Mouse (Mus musculus) liver, embryonic 12.5 days (tissue): ENCODE measurements around the gene Ptprm. TPM values are rescaled to one million over a fixed set of nuclear protein-coding genes. Genes with fewer than 3 reads are reported as not detected.

ENCODE experiments used
- ATAC-seq: fragments of 200-750 bp; cut with Nextera tagmentation; 2 replicates; pipeline ENCODE4 v1.8.0; 2017; ENCODE audit warnings: moderate number of reproducible peaks, mild to moderate bottlenecking, moderate library complexity
- H3K27ac ChIP-seq: fragments of 300-500 bp; sonication (generic); 2 replicates; pipeline ENCODE4 v1.5.1; 2016; ENCODE audit warnings: mild to moderate bottlenecking
- H3K27me3 ChIP-seq: fragments of 300-500 bp; sonication (generic); replicated peaks from 2 replicates; pipeline ENCODE4 v1.6.1; 2016; ENCODE audit warnings: mild to moderate bottlenecking, moderate library complexity
- H3K36me3 ChIP-seq: fragments of 300-500 bp; sonication (generic); 2 replicates; pipeline ENCODE4 v1.6.1; 2016; ENCODE audit warnings: mild to moderate bottlenecking, moderate library complexity
- H3K4me1 ChIP-seq: fragments of 300-500 bp; sonication (generic); 2 replicates; pipeline ENCODE4 v1.6.1; 2016
- H3K4me2 ChIP-seq: fragments of 300-500 bp; sonication (generic); 2 replicates; pipeline ENCODE4 v1.6.1; 2016; ENCODE audit warnings: mild to moderate bottlenecking, moderate library complexity
- H3K4me3 ChIP-seq: fragments of 300-500 bp; sonication (generic); 2 replicates; pipeline ENCODE4 v1.5.1; 2016; ENCODE audit warnings: mild to moderate bottlenecking, moderate library complexity
- H3K9ac ChIP-seq: fragments of 300-500 bp; sonication (generic); 2 replicates; pipeline ENCODE4 v1.6.1; 2016; ENCODE audit warnings: mild to moderate bottlenecking, moderate library complexity
- H3K9me3 ChIP-seq: fragments of 300-500 bp; sonication (generic); replicated peaks from 2 replicates; pipeline ENCODE4 v1.6.1; 2016; ENCODE audit warnings: mild to moderate bottlenecking, moderate library complexity
- WGBS: fragments of 180-500 bp; shearing (Covaris S2); methylation state at CpG from one replicate; pipeline ENCODE4 v1.1.7; 2016; ENCODE audit not compliant: insufficient replicate concordance; 5-methylcytosine and 5-hydroxymethylcytosine counted together
- polyA plus RNA-seq: library from polyadenylated mRNA; unstranded; fragments of >200 nt; fragmentation: Nextera tagmentation; extraction: Ambion mirVana; gene quantifications from 2 replicates; pipeline ENCODE4 v1.2.1, GENCODE M21; 2016

Ptprm gene
- polyA plus RNA-seq, 1 experiment from 2014 or later: 2.5 TPM

GRCm38 (mm10) chr17:67118676-67119340 lies 235.4 kb downstream of the Ptprm start:
- no peaks in the 10 kb centered on the region for H3K9me3 ChIP-seq
- H3K4me3 ChIP-seq: no peak overlapping the region
- H3K4me1 ChIP-seq: no peaks in the 10 kb centered on the region
- H3K4me2 ChIP-seq: no peak overlapping the region
- H3K36me3 ChIP-seq: no peaks in the 10 kb centered on the region
- H3K27me3 ChIP-seq: no peaks in the 10 kb centered on the region
- ATAC-seq: no peak
- 51% methylated on average over 7 of the region's 7 CpGs for WGBS
- H3K27ac ChIP-seq: no peak overlapping the region
- H3K9ac ChIP-seq: no peak overlapping the region

GRCm38 (mm10) chr17:67114842-67115241 lies 239.4 kb downstream of the Ptprm start:
- H3K4me3 ChIP-seq: no peak overlapping the region
- no peaks in the 10 kb centered on the region for H3K9me3 ChIP-seq
- no peaks in the 10 kb centered on the region for H3K27me3 ChIP-seq
- H3K9ac ChIP-seq: no peak overlapping the region
- no peaks in the 10 kb centered on the region for H3K36me3 ChIP-seq
- ATAC-seq: no peak
- 54% methylated on average over 2 of the region's 2 CpGs for WGBS
- no peaks in the 10 kb centered on the region for H3K4me1 ChIP-seq
- H3K4me2 ChIP-seq: no peak overlapping the region
- H3K27ac ChIP-seq: no peak overlapping the region

GRCm38 (mm10) chr17:67112679-67113078 lies 241.6 kb downstream of the Ptprm start:
- Histone ChIP-seq H3K4me3 (no peak overlapping the region), H3K36me3 (no peaks in the 10 kb centered on the region), H3K27ac (no peak overlapping the region), H3K27me3 (no peaks in the 10 kb centered on the region), H3K4me1 (no peaks in the 10 kb centered on the region), H3K9me3 (no peaks in the 10 kb centered on the region), H3K9ac (no peak overlapping the region), H3K4me2 (no peak overlapping the region)
- 17% methylated on average over 3 of the region's 3 CpGs for WGBS
- ATAC-seq: no peak

GRCm38 (mm10) chr17:67106176-67106575 lies 248.1 kb downstream of the Ptprm start:
- ATAC-seq: no peak
- Histone ChIP-seq H3K4me1 (no peaks in the 10 kb centered on the region), H3K9ac (no peak overlapping the region), H3K27me3 (no peaks in the 10 kb centered on the region), H3K9me3 (no peaks in the 10 kb centered on the region), H3K4me3 (no peak overlapping the region), H3K4me2 (no peak overlapping the region), H3K36me3 (no peaks in the 10 kb centered on the region), H3K27ac (no peak overlapping the region)
- 52% methylated on average over 2 of the region's 2 CpGs for WGBS

GRCm38 (mm10) chr17:67102051-67102450 lies 252.2 kb downstream of the Ptprm start:
- Histone ChIP-seq H3K9ac (no peak overlapping the region), H3K27ac (no peak overlapping the region), H3K4me3 (no peak overlapping the region), H3K4me2 (no peak overlapping the region), H3K27me3 (no peaks in the 10 kb centered on the region), H3K36me3 (no peaks in the 10 kb centered on the region), H3K9me3 (no peaks in the 10 kb centered on the region), H3K4me1 (no peaks in the 10 kb centered on the region)
- no peak for ATAC-seq
- WGBS: 52% methylated on average over 6 of the region's 6 CpGs

- Histone ChIP-seq H3K36me3 (no peaks in the 10 kb centered on the region), H3K4me1 (no peaks in the 10 kb centered on the region), H3K9ac (no peak overlapping the region), H3K4me3 (no peak overlapping the region), H3K4me2 (no peak overlapping the region), H3K27me3 (no peaks in the 10 kb centered on the region), H3K27ac (no peak overlapping the region), H3K9me3 (no peaks in the 10 kb centered on the region)
- ATAC-seq: no peak
- 65% methylated on average over 5 of the region's 5 CpGs for WGBS
These were observed 263.3 kb downstream of the Ptprm start for GRCm38 (mm10) chr17:67090997-67091396.

- no peaks in the 10 kb centered on the region for H3K4me1 ChIP-seq
- H3K4me3 ChIP-seq: no peak overlapping the region
- no peaks in the 10 kb centered on the region for H3K27me3 ChIP-seq
- H3K9ac ChIP-seq: no peak overlapping the region
- 75% methylated on average over 7 of the region's 7 CpGs for WGBS
- H3K36me3 ChIP-seq: no peaks in the 10 kb centered on the region
- no peaks in the 10 kb centered on the region for H3K9me3 ChIP-seq
- H3K4me2 ChIP-seq: no peak overlapping the region
- no peak overlapping the region for H3K27ac ChIP-seq
- no peak for ATAC-seq
These were observed 264.1 kb downstream of the Ptprm start for GRCm38 (mm10) chr17:67090153-67090552.

- no peak overlapping the region for H3K4me3 ChIP-seq
- H3K9me3 ChIP-seq: no peaks in the 10 kb centered on the region
- H3K27ac ChIP-seq: no peak overlapping the region
- no peak overlapping the region for H3K4me2 ChIP-seq
- no peaks in the 10 kb centered on the region for H3K36me3 ChIP-seq
- no peaks in the 10 kb centered on the region for H3K27me3 ChIP-seq
- no peak overlapping the region for H3K9ac ChIP-seq
- ATAC-seq: no peak
- no peaks in the 10 kb centered on the region for H3K4me1 ChIP-seq
- 56% methylated on average over 3 of the region's 3 CpGs for WGBS
These were observed 264.6 kb downstream of the Ptprm start for GRCm38 (mm10) chr17:67089611-67090010.

- H3K4me2 ChIP-seq: no peak overlapping the region
- H3K9me3 ChIP-seq: no peaks in the 10 kb centered on the region
- H3K4me3 ChIP-seq: no peak overlapping the region
- WGBS: 47% methylated on average over 5 of the region's 5 CpGs
- no peak overlapping the region for H3K9ac ChIP-seq
- H3K27me3 ChIP-seq: no peaks in the 10 kb centered on the region
- no peak for ATAC-seq
- H3K36me3 ChIP-seq: no peaks in the 10 kb centered on the region
- no peaks in the 10 kb centered on the region for H3K4me1 ChIP-seq
- H3K27ac ChIP-seq: no peak overlapping the region
These were observed 266.7 kb downstream of the Ptprm start for GRCm38 (mm10) chr17:67087585-67087984.

- WGBS: 49% methylated on average over 2 of the region's 2 CpGs
- H3K9ac ChIP-seq: no peak overlapping the region
These were observed 267.4 kb downstream of the Ptprm start for GRCm38 (mm10) chr17:67086811-67087210.

GRCm38 (mm10) chr17:67084501-67084900 lies 269.8 kb downstream of the Ptprm start:
- Histone ChIP-seq H3K9ac (no peak overlapping the region), H3K4me1 (no peaks in the 10 kb centered on the region), H3K4me3 (no peak overlapping the region), H3K27ac (no peak overlapping the region), H3K4me2 (no peak overlapping the region), H3K9me3 (no peaks in the 10 kb centered on the region), H3K27me3 (no peaks in the 10 kb centered on the region), H3K36me3 (no peaks in the 10 kb centered on the region)
- 75% methylated on average over 4 of the region's 4 CpGs for WGBS
- no peak for ATAC-seq

More at GRCm38 (mm10) chr17:67086811-67087210, 267.4 kb downstream of the Ptprm start:
- Histone ChIP-seq H3K27ac (no peak overlapping the region), H3K36me3 (no peaks in the 10 kb centered on the region), H3K4me1 (no peaks in the 10 kb centered on the region), H3K4me2 (no peak overlapping the region), H3K27me3 (no peaks in the 10 kb centered on the region), H3K4me3 (no peak overlapping the region), H3K9me3 (no peaks in the 10 kb centered on the region)
- no peak for ATAC-seq

GRCm38 (mm10) chr17:67084093-67084492 lies 270.2 kb downstream of the Ptprm start:
- Histone ChIP-seq H3K27me3 (no peaks in the 10 kb centered on the region), H3K9ac (no peak overlapping the region), H3K4me2 (no peak overlapping the region), H3K4me3 (no peak overlapping the region), H3K9me3 (no peaks in the 10 kb centered on the region), H3K4me1 (no peaks in the 10 kb centered on the region), H3K27ac (no peak overlapping the region), H3K36me3 (no peaks in the 10 kb centered on the region)
- 22% methylated on average over 5 of the region's 5 CpGs for WGBS
- ATAC-seq: no peak

- Histone ChIP-seq H3K9ac (no peak overlapping the region), H3K4me2 (no peak overlapping the region), H3K4me1 (no peaks in the 10 kb centered on the region), H3K9me3 (no peaks in the 10 kb centered on the region), H3K36me3 (no peaks in the 10 kb centered on the region), H3K4me3 (no peak overlapping the region), H3K27ac (no peak overlapping the region), H3K27me3 (no peaks in the 10 kb centered on the region)
- no peak for ATAC-seq
- WGBS: 52% methylated on average over 1 of the region's 1 CpGs
These were observed 274.7 kb downstream of the Ptprm start for GRCm38 (mm10) chr17:67079570-67079969.
